Mouse (Mus musculus) embryonic fibroblast, embryonic 13.5 days (primary cell): Measurements from ENCODE around the gene Ugt1a6b.

Experiments used
- CTCF ChIP-seq: IDR thresholded peaks from 2 replicates; pipeline ENCODE4 v1.5.1; 2011; ENCODE audit warnings: mild to moderate bottlenecking, control low read depth, low read length, moderate library complexity, borderline replicate concordance; ENCODE audit not compliant: insufficient read depth
- POLR2A ChIP-seq: IDR thresholded peaks from 2 replicates; pipeline ENCODE4 v1.6.1; 2011; ENCODE audit warnings: low read depth, mild to moderate bottlenecking, control low read depth, low read length, moderate library complexity

GRCm38 (mm10) chr1:88214462-88214952 is 111.5 kb downstream of the Ugt1a6b start:
- TF ChIP-seq CTCF (no peak), POLR2A (no peak)
